In the genomic region with DNA sequence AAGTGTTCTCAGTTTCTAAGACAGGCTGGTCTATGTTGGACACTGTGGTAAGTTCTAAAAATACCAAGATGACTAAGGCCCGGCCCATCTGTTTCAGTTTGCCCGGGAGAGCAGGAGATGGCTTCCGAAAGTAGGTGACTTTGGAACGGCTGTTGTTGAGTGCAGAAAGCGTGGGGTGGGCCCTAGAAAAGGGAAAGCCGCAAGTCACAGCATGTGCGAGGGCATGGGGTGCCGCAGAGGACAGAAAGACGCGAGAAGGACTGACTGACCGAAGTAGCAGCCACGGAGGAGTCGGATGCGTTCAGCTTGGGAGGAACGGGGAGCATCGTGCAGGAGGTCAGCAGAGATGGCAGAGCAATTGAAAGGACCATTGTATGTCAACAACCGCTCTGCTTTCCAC, we compare ENCODE assay signal across 1 mouse cellular context.
A peak's percentile ranks its signal among the peaks of the same experiment; 100 is the strongest.
TF ChIP-seq lines count a peak whose summit lies in the region.

No protein-coding gene starts in this region.

TF ChIP-seq in CH12.LX, 34 proteins besides CTCF, POLR2A, EP300 and RAD21 (continued from another document):
- TF ChIP-seq SIN3A (IDR thresholded peaks at IDR 0.05; ENCODE audit: low read length) (peak; percentile 74), ZKSCAN1 (IDR thresholded peaks at IDR 0.05; ENCODE audit: borderline replicate concordance, low read depth, low read length) (no peak), TCF12 (IDR thresholded peaks at IDR 0.05; ENCODE audit: low read depth, low read length) (peak; percentile 64; the same call in 1 of the 2 replicates), CHD1 (IDR thresholded peaks at IDR 0.05; ENCODE audit: low read depth, low read length) (peak; percentile 64; the same call in 1 of the 2 replicates), JUND (conservative IDR thresholded peaks at IDR 0.05; ENCODE audit: low read depth, low read length) (peak; percentile 57; the same call in 1 of the 2 replicates), MYC (IDR thresholded peaks at IDR 0.05; ENCODE audit: low read depth, low read length) (peak; percentile 52; the same call in 1 of the 2 replicates), ETS1 (conservative IDR thresholded peaks at IDR 0.05; ENCODE audit: low read depth, low read length) (peak; percentile 78), MEF2A (IDR thresholded peaks at IDR 0.05; ENCODE audit: borderline replicate concordance, low read depth, low read length) (peak; percentile 98), TBP (conservative IDR thresholded peaks at IDR 0.05; ENCODE audit: low read depth, low read length) (0 out of 2 replicates have a peak, but pooled peaks have one; percentile 17)
